Mouse (Mus musculus): ENCODE measurements around the gene Mboat1. TPM values are rescaled to one million over a fixed set of nuclear protein-coding genes. Genes with fewer than 3 reads are reported as not detected.

Gene Mboat1
- 1 to 10 TPM; 1.7 to 3.3 TPM for total RNA-seq (2021)
- long read RNA-seq, experiment 1, partial matches to known transcripts, result 0 of 12 reads
- long read RNA-seq, experiment 1, other reads (novel, unspliced or antisense), result 11 of 12 reads
- long read RNA-seq, experiment 2, partial matches to known transcripts, result 0 of 1 reads
- long read RNA-seq, experiment 2, other reads (novel, unspliced or antisense), result 1 of 1 reads

- DNase-seq (ENCODE audit: low spot score), result peak; percentile 73
These were observed at the start of gene Mboat1 for GRCm38 (mm10) chr13:30136243-30136922. Gene Mboat1 (plus strand): TSS chr13:30136489.

GRCm38 (mm10) chr13:30093086-30093485 lies 43.2 kb upstream of the Mboat1 start:
- DNase-seq (ENCODE audit: low spot score), result peak; percentile 3

GRCm38 (mm10) chr13:30095851-30096250 lies 40.4 kb upstream of the Mboat1 start:
- DNase-seq (ENCODE audit: low spot score), result no peak

- DNase-seq (ENCODE audit: low spot score), result no peak
These were observed 39.8 kb upstream of the Mboat1 start for GRCm38 (mm10) chr13:30096536-30096935.

- no peak for DNase-seq (ENCODE audit: low spot score)
These were observed 27.2 kb upstream of the Mboat1 start for GRCm38 (mm10) chr13:30109001-30109600.

GRCm38 (mm10) chr13:30115792-30116191 lies 20.5 kb upstream of the Mboat1 start:
- DNase-seq (ENCODE audit: low spot score), result no peak

- no peak for DNase-seq (ENCODE audit: low spot score)
These were observed 787 bp downstream of the Mboat1 start for GRCm38 (mm10) chr13:30136923-30137629.

- DNase-seq (ENCODE audit: low spot score), result no peak
These were observed 1.7 kb downstream of the Mboat1 start for GRCm38 (mm10) chr13:30137951-30138350.

GRCm38 (mm10) chr13:30140149-30140548 lies 3.9 kb downstream of the Mboat1 start:
- DNase-seq (ENCODE audit: low spot score), result no peak

- DNase-seq (ENCODE audit: low spot score), result no peak
These were observed 4.4 kb downstream of the Mboat1 start for GRCm38 (mm10) chr13:30140646-30141045.

- no peak for DNase-seq (ENCODE audit: low spot score)
These were observed 5.7 kb downstream of the Mboat1 start for GRCm38 (mm10) chr13:30141996-30142395.

- no peak for DNase-seq (ENCODE audit: low spot score)
These were observed 10.2 kb downstream of the Mboat1 start for GRCm38 (mm10) chr13:30146468-30146867.

GRCm38 (mm10) chr13:30154264-30154663 lies 18.0 kb downstream of the Mboat1 start:
- DNase-seq (ENCODE audit: low spot score), result no peak

GRCm38 (mm10) chr13:30159626-30160025 lies 23.3 kb downstream of the Mboat1 start:
- DNase-seq (ENCODE audit: low spot score), result no peak

- no peak for DNase-seq (ENCODE audit: low spot score)
These were observed 27.2 kb downstream of the Mboat1 start for GRCm38 (mm10) chr13:30163521-30163920.

GRCm38 (mm10) chr13:30166138-30167090 lies 30.1 kb downstream of the Mboat1 start:
- DNase-seq (ENCODE audit: low spot score), result no peak

- no peak for DNase-seq (ENCODE audit: low spot score)
These were observed 31.2 kb downstream of the Mboat1 start for GRCm38 (mm10) chr13:30167499-30167898.

- no peak for DNase-seq (ENCODE audit: low spot score)
These were observed 32.5 kb downstream of the Mboat1 start for GRCm38 (mm10) chr13:30168803-30169202.

- DNase-seq (ENCODE audit: low spot score), result no peak
These were observed 33.8 kb downstream of the Mboat1 start for GRCm38 (mm10) chr13:30170061-30170460.

GRCm38 (mm10) chr13:30174586-30174985 lies 38.3 kb downstream of the Mboat1 start:
- DNase-seq (ENCODE audit: low spot score), result no peak

GRCm38 (mm10) chr13:30177356-30177755 lies 41.1 kb downstream of the Mboat1 start:
- no peak for DNase-seq (ENCODE audit: low spot score)
